Mouse (Mus musculus): ENCODE results near the gene Strn3. TPM values are rescaled to one million over a fixed set of nuclear protein-coding genes. Genes with fewer than 3 reads are reported as not detected.

Gene Strn3
- 18.1 and 23.6 TPM in 2 replicates for polyA plus RNA-seq (2012)

GRCm38 (mm10) chr12:51691845-51692632, at the start of gene Strn3:
Strn3 (minus strand) TSS chr12:51691897.
- TF ChIP-seq GATA1 (IDR thresholded peaks at IDR 0.05; ENCODE audit: low read length), result no peak

- TF ChIP-seq GATA1 (IDR thresholded peaks at IDR 0.05; ENCODE audit: low read length), result no peak
These were observed 45.1 kb upstream of the Strn3 start for GRCm38 (mm10) chr12:51736807-51737206.

GRCm38 (mm10) chr12:51736381-51736780, 44.7 kb upstream of the Strn3 start:
- TF ChIP-seq GATA1 (IDR thresholded peaks at IDR 0.05; ENCODE audit: low read length), result no peak

GRCm38 (mm10) chr12:51735840-51736271, 44.2 kb upstream of the Strn3 start:
- TF ChIP-seq GATA1 (IDR thresholded peaks at IDR 0.05; ENCODE audit: low read length), result no peak

GRCm38 (mm10) chr12:51734605-51735211, 43.0 kb upstream of the Strn3 start:
- no peak for TF ChIP-seq GATA1 (IDR thresholded peaks at IDR 0.05; ENCODE audit: low read length)

GRCm38 (mm10) chr12:51729827-51730226, 38.1 kb upstream of the Strn3 start:
- TF ChIP-seq GATA1 (IDR thresholded peaks at IDR 0.05; ENCODE audit: low read length), result no peak

- TF ChIP-seq GATA1 (IDR thresholded peaks at IDR 0.05; ENCODE audit: low read length), result no peak
These were observed 37.4 kb upstream of the Strn3 start for GRCm38 (mm10) chr12:51729058-51729457.

GRCm38 (mm10) chr12:51721836-51722235, 30.1 kb upstream of the Strn3 start:
- no peak for TF ChIP-seq GATA1 (IDR thresholded peaks at IDR 0.05; ENCODE audit: low read length)

- no peak for TF ChIP-seq GATA1 (IDR thresholded peaks at IDR 0.05; ENCODE audit: low read length)
These were observed 26.9 kb upstream of the Strn3 start for GRCm38 (mm10) chr12:51718617-51719016.

- TF ChIP-seq GATA1 (IDR thresholded peaks at IDR 0.05; ENCODE audit: low read length), result no peak
These were observed 21.0 kb upstream of the Strn3 start for GRCm38 (mm10) chr12:51712685-51713084.

- TF ChIP-seq GATA1 (IDR thresholded peaks at IDR 0.05; ENCODE audit: low read length), result no peak
These were observed 18.5 kb upstream of the Strn3 start for GRCm38 (mm10) chr12:51710154-51710553.

- no peak for TF ChIP-seq GATA1 (IDR thresholded peaks at IDR 0.05; ENCODE audit: low read length)
These were observed 18.0 kb upstream of the Strn3 start for GRCm38 (mm10) chr12:51709741-51710140.

- TF ChIP-seq GATA1 (IDR thresholded peaks at IDR 0.05; ENCODE audit: low read length), result no peak
These were observed 17.4 kb upstream of the Strn3 start for GRCm38 (mm10) chr12:51708941-51709686.

GRCm38 (mm10) chr12:51706673-51707235, 15.1 kb upstream of the Strn3 start:
- no peak for TF ChIP-seq GATA1 (IDR thresholded peaks at IDR 0.05; ENCODE audit: low read length)

GRCm38 (mm10) chr12:51705778-51706177, 14.1 kb upstream of the Strn3 start:
- no peak for TF ChIP-seq GATA1 (IDR thresholded peaks at IDR 0.05; ENCODE audit: low read length)

- no peak for TF ChIP-seq GATA1 (IDR thresholded peaks at IDR 0.05; ENCODE audit: low read length)
These were observed 12.9 kb upstream of the Strn3 start for GRCm38 (mm10) chr12:51704572-51704971.

Measured in G1E-ER4 (cell line).